Mouse (Mus musculus): ENCODE measurements at regions not wholly inside any gene's neighbourhood (a gene's known extent, or its start where the extent isn't known, plus 50 kb on each side); places are given as distances from the start of the nearest gene placed in this dataset.
"Not testable (repeated sequence)": the region's sequence is repeated elsewhere in the genome, so short reads cannot be mapped to it uniquely, and the experiment has no call there.

DNA sequence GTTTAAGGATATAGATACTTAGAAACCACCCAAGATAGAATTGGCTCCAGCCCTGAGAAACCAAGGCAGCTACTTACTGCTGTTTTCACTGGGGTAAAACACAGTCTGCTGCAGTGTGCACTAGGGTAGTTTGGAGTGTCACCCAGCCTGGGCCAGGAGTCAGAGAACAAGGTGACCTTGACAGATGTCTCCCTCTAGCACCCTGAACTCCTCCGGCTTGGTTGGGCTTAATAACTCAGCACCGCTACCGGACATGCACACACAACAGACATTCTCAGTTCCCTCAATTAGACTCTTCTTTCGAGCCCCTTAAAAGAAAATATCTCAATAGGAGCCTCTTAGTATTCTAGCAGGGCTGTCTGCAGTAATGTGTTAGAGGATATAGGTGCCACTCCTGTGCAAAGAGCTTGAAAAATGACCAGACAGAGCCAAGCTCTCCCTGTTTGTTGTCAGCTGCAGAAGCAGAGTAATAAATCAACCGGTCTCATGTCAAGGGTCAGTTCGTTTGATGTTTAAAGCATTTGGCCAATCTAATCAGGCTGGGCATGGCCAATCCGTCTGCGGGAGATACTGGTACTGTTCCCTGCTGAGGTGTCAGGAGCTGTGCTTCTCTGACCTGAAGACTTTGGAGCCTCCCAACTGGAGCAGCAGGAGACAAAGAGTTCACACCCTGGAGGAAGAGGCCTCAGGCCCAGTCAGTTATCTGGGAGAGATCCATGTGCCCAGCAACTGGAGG is 299.1 kb downstream of the Eipr1 start:
- DNase-seq: no peak

GRCm38 (mm10) chr12:29054367-29054766 is 302.8 kb downstream of the Eipr1 start:
- no peak for DNase-seq

- no peak for DNase-seq
Measured at GRCm38 (mm10) chr12:29062025-29062637, 310.5 kb downstream of the Eipr1 start.

- no peak for DNase-seq
Measured at GRCm38 (mm10) chr12:29062801-29063200, 311.2 kb downstream of the Eipr1 start.

DNA sequence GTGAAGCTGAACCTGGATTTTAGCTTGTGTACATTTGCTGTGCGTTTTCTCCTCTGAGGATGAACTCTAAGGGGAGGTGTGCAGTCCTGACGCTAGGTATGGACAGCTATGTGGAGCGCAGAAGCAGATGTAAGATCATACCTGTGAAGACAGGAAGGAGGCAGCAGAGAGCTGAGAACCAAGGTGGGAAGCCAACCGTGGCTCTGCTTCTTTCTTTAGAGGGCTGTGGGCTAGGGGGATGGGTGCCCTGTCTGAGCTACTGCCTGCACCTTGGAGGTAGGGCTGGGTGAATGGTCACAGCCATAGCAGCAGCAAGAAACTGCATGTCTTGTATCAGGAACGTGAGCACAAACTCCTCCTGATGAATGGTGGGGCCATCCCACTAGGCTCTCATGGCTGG is 316.6 kb downstream of the Eipr1 start:
- DNase-seq: no peak

- DNase-seq: no peak
Measured at GRCm38 (mm10) chr12:29075096-29075852, 323.7 kb downstream of the Eipr1 start.

- DNase-seq: no peak
Measured at GRCm38 (mm10) chr12:29076606-29077005, 325.0 kb downstream of the Eipr1 start.

- DNase-seq: no peak
Measured at GRCm38 (mm10) chr12:29079011-29079410, 327.4 kb downstream of the Eipr1 start.

DNA sequence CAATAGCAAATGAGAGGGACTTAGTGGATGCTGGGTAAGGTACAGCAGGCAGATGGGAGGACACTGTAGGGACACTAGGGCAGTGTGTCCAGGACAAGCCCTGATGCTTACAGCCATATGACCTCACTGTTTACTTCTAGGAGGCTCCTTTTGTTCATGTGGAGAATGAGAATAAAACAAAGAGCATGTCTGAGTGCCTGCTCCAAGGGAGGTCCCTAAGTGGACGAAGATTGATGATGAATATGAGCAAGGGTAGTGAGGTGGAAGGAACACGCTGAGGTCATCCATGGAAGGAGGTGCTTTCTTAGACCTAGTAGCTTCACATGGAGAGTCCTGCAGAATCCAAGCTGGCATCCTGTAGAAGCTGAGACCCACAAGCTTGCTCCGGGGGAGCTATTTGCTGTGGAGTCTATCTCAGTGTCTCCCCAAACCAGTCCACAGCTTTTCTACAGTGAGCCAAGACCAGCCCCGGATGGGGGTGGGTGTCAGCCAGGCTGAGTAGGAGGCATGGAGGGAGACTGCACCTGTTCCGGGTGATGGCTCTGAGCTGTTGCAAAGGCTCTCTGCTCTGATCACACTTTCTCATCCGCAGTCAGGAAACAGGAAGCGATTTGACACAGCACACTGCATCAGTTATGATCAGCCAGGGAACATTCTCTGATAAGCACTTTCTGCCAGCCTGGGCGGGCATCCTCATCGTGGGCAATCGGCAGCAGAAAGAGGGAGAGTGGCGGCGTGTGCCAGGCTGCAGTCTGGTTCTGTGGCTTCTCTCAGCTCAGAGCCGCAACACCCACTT is 332.0 kb downstream of the Eipr1 start:
- no peak for DNase-seq

GRCm38 (mm10) chr12:29087245-29087644 is 335.6 kb downstream of the Eipr1 start:
- not testable (repeated sequence) for DNase-seq

- no peak for DNase-seq
Measured at GRCm38 (mm10) chr12:29089634-29090033, 338.0 kb downstream of the Eipr1 start.

DNA sequence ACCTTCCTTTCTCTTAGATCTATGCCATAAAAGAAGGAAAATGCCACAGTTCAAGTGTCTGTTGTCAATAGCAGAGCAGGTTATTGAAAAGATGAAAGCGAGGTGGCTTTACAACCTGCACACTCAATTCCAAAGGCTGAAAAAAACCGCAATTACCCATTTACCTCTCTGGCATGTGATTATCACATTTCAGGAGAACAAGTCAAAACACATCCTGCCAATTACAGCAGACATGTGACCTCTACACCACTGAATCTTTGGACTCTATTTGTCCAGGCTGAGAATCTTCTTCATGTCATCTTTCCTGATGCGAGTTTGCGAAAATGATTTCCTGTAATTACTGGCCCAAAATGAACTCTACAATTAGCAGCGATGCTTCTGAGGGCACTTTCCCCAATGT is 338.8 kb downstream of the Eipr1 start:
- DNase-seq: no peak

GRCm38 (mm10) chr12:29095406-29096032 is 343.9 kb downstream of the Eipr1 start:
- no peak for DNase-seq

GRCm38 (mm10) chr12:29096033-29096913 is 344.7 kb downstream of the Eipr1 start:
- DNase-seq: peak; percentile 7

- no peak for DNase-seq
Measured at GRCm38 (mm10) chr12:29100042-29100570, 348.5 kb downstream of the Eipr1 start.

DNA sequence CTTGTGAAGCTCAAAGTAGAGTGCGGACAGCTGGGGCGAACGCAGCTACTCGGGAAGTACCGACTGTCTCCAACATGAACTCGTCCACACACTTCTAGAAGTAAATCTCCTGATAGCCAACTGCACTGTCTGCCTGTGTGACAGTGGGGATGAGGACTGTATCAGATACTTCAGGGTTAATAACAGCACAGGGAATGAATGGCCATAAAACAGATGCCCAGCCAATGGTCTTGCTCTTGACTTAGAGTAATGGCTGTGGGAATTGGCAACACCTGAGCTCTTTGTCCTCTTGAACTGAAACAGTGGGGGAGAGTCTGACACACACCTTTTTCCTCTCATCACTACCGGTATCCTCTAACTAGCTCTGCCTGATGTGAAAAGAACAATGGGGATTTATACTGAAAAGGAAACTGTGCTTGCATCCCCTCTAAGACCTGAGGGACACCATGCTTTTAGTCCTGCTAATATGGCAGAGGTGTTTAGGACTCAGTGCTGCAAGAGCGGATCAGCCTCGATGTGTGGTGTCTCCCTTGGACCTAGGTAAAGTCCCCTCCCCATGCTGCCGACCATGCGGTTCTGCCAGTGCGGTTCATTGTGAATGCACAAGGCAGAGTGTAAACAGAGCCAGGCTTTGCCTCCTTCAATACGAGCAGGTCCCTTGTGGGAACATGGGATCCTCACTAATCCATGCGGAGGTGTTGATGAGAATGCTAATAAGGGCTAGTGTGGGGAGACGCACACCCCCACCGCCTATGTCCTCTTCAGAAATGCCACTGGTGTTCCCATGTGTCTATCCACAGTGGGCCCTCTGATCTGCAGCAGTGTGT is 355.5 kb downstream of the Eipr1 start:
- DNase-seq: no peak

DNA sequence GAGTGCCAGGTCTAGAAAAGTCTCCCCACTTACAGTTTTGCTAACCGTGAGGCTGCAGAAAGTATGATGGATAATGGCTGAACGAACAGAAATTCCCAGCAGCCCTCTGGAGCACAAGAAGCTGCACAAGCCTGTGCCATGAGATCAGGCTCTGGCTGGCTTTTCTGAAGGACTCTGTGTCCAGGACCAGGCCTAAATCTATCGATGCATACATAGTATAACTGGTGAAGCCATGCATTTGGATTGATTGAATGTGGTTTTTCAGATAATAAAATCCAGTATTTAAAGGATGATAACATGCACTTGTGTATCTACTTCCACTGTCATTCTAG is 356.1 kb downstream of the Eipr1 start:
- DNase-seq: no peak

- DNase-seq: no peak
Measured at GRCm38 (mm10) chr12:29118336-29118735, 366.7 kb downstream of the Eipr1 start.

GRCm38 (mm10) chr12:29121159-29121558 is 369.6 kb downstream of the Eipr1 start:
- DNase-seq: no peak

DNA sequence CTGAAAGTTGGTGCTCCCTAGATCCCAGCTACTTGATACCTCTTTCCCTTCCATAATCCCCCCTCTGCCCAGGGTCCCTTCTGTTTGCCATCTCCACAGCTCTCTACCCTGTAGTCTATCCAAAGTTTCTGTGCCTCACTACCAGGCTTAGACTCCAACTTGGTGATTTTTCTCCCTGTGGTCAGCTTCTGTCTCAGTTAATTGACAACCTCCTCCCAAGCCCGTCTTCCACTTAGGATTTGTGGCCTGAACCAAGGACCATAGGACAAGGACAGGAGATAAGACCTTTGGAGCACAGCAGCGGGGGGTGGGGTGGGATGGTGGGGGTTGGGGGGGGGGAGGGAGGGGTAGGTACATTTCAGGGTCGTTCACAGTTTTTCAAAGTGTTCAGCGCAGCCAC is 371.3 kb downstream of the Eipr1 start:
- DNase-seq: no peak
